ENCODE assay signal across 8 mouse cellular contexts in genomic region chr6:146642276-146643183, GRCm38 (mm10). TPM values are rescaled to one million over a fixed set of nuclear protein-coding genes. Genes with fewer than 3 reads are reported as not detected.
DNase-seq lines count a peak whose midpoint lies in the region; ATAC-seq lines count a peak whose summit lies in the region.

Gene Med21, plus strand, starts transcription at chr6:146642547.
Gene Tm7sf3, minus strand, starts transcription at chr6:146642824.

- ATAC-seq in inflammation-experienced regulatory T-cells, adult 6 months = peak; percentile 97
- ATAC-seq in megakaryocyte-erythroid progenitor cell, adult 5-6 weeks (replicated peaks; ENCODE audit: low FRiP score, low TSS enrichment, poor library complexity, severe bottlenecking) = peak; percentile 94

- intact Hi-C loops in gastrocnemius, postnatal 14 days (cut with DNase I; ENCODE audit: low total_unique reads) = no loop called here
- intact Hi-C loops in left cerebral cortex, postnatal 10 days (cut with DNase I) = no loop called here

- DNase-seq in adrenal gland, adult (ENCODE audit: inconsistent age in 2 of 2, low spot score in 1 of 2) = peak; percentile 99
- peak; percentile 99 for DNase-seq in embryo, embryonic 10.5 days (ENCODE audit: low spot score)
- DNase-seq in gastrocnemius, postnatal 14 days = peak; percentile 99
- peak; percentile 98 to 99 for DNase-seq in left cerebral cortex, postnatal 10 days (ENCODE audit: extremely low spot score in 1 of 2, low spot score in 2 of 2)
- peak; percentile 98 for DNase-seq in right cerebral cortex, postnatal 25 days
- peak; percentile 97 to 99 for DNase-seq in urinary bladder, postnatal 4 days (ENCODE audit: low spot score in 2 of 2)

RNA-seq across cellular contexts. Expression of gene Med21, which starts in this region (rescaled TPM):
- total RNA-seq in gastrocnemius, postnatal 14 days (2021) = 10 to 100 TPM; 36.7 to 40.3 TPM
- 10 to 100 TPM; 58.0 to 64.2 (median 58.9) TPM for polyA plus RNA-seq in inflammation-experienced regulatory T-cells, adult 6 months (2017; shearing (Covaris generic))
- 10 to 100 TPM; 39.2 to 44.9 TPM for total RNA-seq in left cerebral cortex, postnatal 10 days (2021)
- total RNA-seq in megakaryocyte-erythroid progenitor cell, adult 5-6 weeks (2014; fragmentation: Nextera tagmentation) = 70.8 and 85.1 TPM in 2 replicates
- 83.8 and 89.7 TPM in 2 replicates for total RNA-seq in megakaryocyte-erythroid progenitor cell, adult 5-6 weeks (2017)

RNA-seq across cellular contexts. Expression of gene Tm7sf3, which starts in this region (rescaled TPM):
- 10 to 100 TPM; 12.3 to 14.8 TPM for total RNA-seq in gastrocnemius, postnatal 14 days (2021)
- polyA plus RNA-seq in inflammation-experienced regulatory T-cells, adult 6 months (2017; shearing (Covaris generic)) = 1 to 10 TPM; 2.0 to 3.6 (median 3.0) TPM
- total RNA-seq in left cerebral cortex, postnatal 10 days (2021) = 10 to 100 TPM; 31.7 to 33.6 TPM
- 47.6 and 57.4 TPM in 2 replicates for total RNA-seq in megakaryocyte-erythroid progenitor cell, adult 5-6 weeks (2014; fragmentation: Nextera tagmentation)
- total RNA-seq in megakaryocyte-erythroid progenitor cell, adult 5-6 weeks (2017) = 60.9 and 68.3 TPM in 2 replicates

Comparison
In these comparisons a context has a peak if more than half of its experiments do, and no peak if none do; other contexts are left out.
1. Peak in every context shown above with its lines: DNase-seq and ATAC-seq.